Mouse (Mus musculus) intestine, embryonic 15.5 days (tissue): ENCODE measurements at regions not wholly inside any gene's neighbourhood (a gene's known extent, or its start where the extent isn't known, plus 50 kb on each side); places are given as distances from the start of the nearest gene placed in this dataset.
A peak's percentile ranks its signal among the peaks of the same experiment; 100 is the strongest.

ENCODE experiments used
- ATAC-seq: fragments of 200-750 bp; cut with Nextera tagmentation; 2 replicates; pipeline ENCODE4 v1.8.0; 2017; ENCODE audit warnings: moderate TSS enrichment, moderate library complexity
- H3K27ac ChIP-seq: fragments of 300-500 bp; sonication (generic); 2 replicates; pipeline ENCODE4 v1.5.1; 2015; ENCODE audit warnings: mild to moderate bottlenecking, inconsistent platforms
- H3K27me3 ChIP-seq: fragments of 300-500 bp; sonication (generic); replicated peaks from 2 replicates; pipeline ENCODE4 v1.6.1; 2015; ENCODE audit warnings: inconsistent platforms
- H3K36me3 ChIP-seq: fragments of 300-500 bp; sonication (generic); 2 replicates; pipeline ENCODE4 v1.6.1; 2015; ENCODE audit warnings: inconsistent platforms
- H3K4me1 ChIP-seq: fragments of 300-500 bp; sonication (generic); replicated peaks from 2 replicates; pipeline ENCODE4 v1.6.1; 2015; ENCODE audit warnings: inconsistent platforms
- H3K4me2 ChIP-seq: fragments of 300-500 bp; sonication (generic); replicated peaks from 2 replicates; pipeline ENCODE4 v1.6.1; 2015; ENCODE audit warnings: mild to moderate bottlenecking, inconsistent platforms
- H3K4me3 ChIP-seq: fragments of 300-500 bp; sonication (generic); replicated peaks from 2 replicates; pipeline ENCODE4 v1.5.1; 2015; ENCODE audit warnings: inconsistent platforms
- H3K9ac ChIP-seq: fragments of 300-500 bp; sonication (generic); 2 replicates; pipeline ENCODE4 v1.6.1; 2015; ENCODE audit warnings: inconsistent platforms
- H3K9me3 ChIP-seq: fragments of 300-500 bp; sonication (generic); 2 replicates; pipeline ENCODE4 v1.6.1; 2016; ENCODE audit warnings: inconsistent platforms
- WGBS: fragments of 180-500 bp; shearing (Covaris S2); methylation state at CpG from one replicate; pipeline ENCODE4 v1.1.7; 2015; 5-methylcytosine and 5-hydroxymethylcytosine counted together

DNA sequence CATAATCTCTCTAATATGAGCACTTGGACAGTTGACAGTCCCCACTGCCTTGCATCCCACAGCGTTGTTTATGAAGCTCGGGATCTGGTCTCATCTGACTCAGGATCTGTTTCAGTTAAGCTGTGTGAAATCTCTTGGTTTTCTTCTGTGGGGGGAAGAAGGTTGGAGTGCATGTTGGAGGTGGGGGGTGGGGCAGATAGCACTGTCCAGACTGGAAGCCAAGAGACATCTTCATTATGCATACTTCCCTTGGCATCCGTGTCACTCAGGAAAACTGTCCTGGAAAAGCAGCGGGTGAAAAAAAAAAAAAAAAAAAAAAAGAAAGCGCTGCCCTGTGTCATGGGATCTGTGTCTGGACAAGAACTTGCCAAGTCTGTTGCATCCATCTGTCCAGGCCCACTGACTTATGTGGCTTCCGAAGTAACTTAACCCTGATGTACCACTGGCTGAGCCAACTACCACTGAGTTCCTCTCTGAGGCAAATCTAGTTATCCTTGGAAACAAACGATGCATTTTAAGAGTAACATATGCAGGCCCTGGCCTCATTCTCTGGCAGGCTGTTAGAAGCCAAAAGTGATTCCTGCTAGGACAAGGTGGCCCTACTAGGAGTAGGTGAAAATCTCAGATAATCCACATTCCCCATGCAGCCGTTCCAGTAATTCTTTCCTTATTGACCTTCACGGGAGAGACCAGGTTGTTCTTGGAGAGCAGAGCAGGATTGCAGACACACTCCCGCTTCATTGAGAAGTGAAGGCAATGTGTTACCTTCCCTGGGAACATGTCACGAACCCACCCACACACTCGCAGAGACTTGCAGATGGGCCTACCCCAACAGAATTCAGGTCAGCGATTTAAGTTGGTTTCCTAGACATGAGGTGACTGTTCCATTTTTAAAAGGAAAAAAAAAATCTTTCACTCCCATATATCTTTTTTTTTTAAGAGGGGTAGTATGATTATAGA lies 439.7 kb downstream of the Epha4 start:
- WGBS = 78% methylated on average over 13 of the region's 13 CpGs
- Histone ChIP-seq H3K4me2 (no peak overlapping the region), H3K9me3 (no peaks in the 10 kb centered on the region), H3K9ac (no peak overlapping the region), H3K36me3 (no peaks in the 10 kb centered on the region), H3K4me1 (no peaks in the 10 kb centered on the region), H3K27me3 (no peaks in the 10 kb centered on the region), H3K4me3 (no peak overlapping the region), H3K27ac (no peak overlapping the region)
- ATAC-seq = no peak

DNA sequence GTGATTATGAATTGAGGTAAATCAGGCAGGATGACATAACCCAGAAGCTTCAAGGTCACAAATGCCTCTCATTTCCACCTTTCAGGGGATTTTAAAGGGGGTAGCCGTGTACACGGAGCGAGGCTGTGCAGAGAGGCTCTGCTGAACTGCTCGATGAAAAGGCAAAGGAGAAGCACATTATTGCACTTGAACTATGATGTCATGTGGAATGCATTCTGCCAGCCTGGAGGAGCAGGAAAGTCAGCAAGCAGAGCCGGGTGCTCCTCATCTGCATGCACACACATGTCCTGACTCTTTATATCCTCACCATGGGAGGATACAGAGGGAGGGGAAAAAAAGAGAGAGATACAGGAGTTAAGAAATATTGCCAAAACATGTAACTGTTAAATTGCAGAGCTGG lies 434.1 kb downstream of the Epha4 start:
- no peaks in the 10 kb centered on the region for H3K9me3 ChIP-seq
- H3K4me2 ChIP-seq = no peak overlapping the region
- no peak overlapping the region for H3K4me3 ChIP-seq
- H3K27ac ChIP-seq = no peak overlapping the region
- H3K27me3 ChIP-seq = 0 out of 2 replicates have a peak, but pooled peaks cover 3% of the 10 kb centered on the region
- no peaks in the 10 kb centered on the region for H3K36me3 ChIP-seq
- no peaks in the 10 kb centered on the region; the same call in 1 of the 2 replicates for H3K4me1 ChIP-seq
- ATAC-seq = 0 out of 2 replicates have a peak, but pooled peaks have one; percentile 34
- no peak overlapping the region for H3K9ac ChIP-seq
- WGBS = 27% methylated on average over 5 of the region's 5 CpGs

DNA sequence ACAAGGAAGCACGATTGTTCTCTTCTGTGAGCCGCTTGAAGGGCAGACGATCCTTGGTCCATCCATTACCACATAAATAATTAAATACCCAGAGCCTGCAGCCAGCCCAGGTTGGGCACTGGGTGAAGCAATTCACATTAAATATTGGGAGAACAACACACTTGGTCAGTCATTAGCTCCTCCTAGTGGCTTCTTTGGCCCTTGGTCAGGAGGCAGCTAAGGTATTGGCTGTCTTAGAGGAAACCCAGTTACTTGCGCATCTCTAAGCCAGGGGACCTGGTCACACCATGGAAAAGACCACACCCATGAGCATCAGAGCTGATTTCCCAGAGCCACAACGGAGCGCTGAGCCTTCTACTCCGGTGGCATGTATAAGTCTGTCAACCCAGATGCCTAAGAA lies 433.2 kb downstream of the Epha4 start:
- no peak for ATAC-seq
- no peaks in the 10 kb centered on the region; the same call in 1 of the 2 replicates for H3K4me1 ChIP-seq
- H3K9ac ChIP-seq = no peak overlapping the region
- 50% methylated on average over 7 of the region's 7 CpGs for WGBS
- no peaks in the 10 kb centered on the region for H3K9me3 ChIP-seq
- no peaks in the 10 kb centered on the region for H3K36me3 ChIP-seq
- H3K27me3 ChIP-seq = 0 out of 2 replicates have a peak, but pooled peaks cover 3% of the 10 kb centered on the region
- H3K4me3 ChIP-seq = no peak overlapping the region
- H3K27ac ChIP-seq = no peak overlapping the region
- H3K4me2 ChIP-seq = no peak overlapping the region

DNA sequence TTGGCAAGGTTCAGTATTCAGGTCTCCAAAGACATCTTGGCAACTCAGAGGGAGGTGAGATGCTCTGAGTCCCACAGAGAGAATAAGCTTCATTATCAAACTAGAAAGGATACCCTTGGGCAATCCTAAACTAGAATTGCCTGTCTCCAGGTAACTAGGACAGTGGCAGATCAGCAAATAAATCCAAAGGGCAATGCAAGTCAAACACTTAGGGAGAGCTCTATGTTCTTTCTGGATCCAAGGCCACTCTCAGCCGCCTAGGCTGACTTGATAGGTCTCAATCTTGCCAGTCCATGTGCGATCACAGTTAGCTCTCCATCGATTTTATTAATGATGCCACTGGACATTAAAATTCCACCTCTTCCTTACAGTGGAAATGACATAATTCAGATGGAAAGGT lies 432.5 kb downstream of the Epha4 start:
- Histone ChIP-seq H3K9ac (no peak overlapping the region), H3K36me3 (no peaks in the 10 kb centered on the region), H3K27ac (no peak overlapping the region), H3K4me2 (no peak overlapping the region), H3K27me3 (0 out of 2 replicates have a peak, but pooled peaks cover 3% of the 10 kb centered on the region), H3K4me3 (no peak overlapping the region), H3K4me1 (no peaks in the 10 kb centered on the region; the same call in 1 of the 2 replicates), H3K9me3 (no peaks in the 10 kb centered on the region)
- 67% methylated on average over 3 of the region's 3 CpGs for WGBS
- no peak for ATAC-seq

DNA sequence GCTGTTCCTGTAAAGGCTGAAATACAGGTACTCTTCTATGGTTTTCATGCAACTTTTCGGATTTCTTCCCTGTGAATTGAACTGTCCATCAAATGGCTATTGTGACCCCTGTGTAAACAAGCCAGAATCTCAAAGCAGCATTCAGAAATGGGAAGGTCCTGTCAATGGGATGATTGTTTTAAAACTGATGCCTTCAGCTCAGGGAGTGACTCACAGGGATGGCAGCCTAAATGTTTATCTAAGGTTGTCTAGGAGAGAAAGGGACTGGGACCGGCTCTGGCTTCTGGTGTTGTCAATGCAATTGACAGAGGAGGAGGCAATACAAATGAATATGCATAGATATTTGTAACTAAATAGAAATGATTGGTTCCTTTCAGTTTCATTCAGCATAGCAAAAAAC lies 421.3 kb downstream of the Epha4 start:
- H3K4me3 ChIP-seq = no peak overlapping the region
- ATAC-seq = no peak
- WGBS = 38% methylated on average over 2 of the region's 2 CpGs
- no peaks in the 10 kb centered on the region for H3K9me3 ChIP-seq
- no peak overlapping the region for H3K27ac ChIP-seq
- no peaks in the 10 kb centered on the region for H3K36me3 ChIP-seq
- H3K4me1 ChIP-seq = no peaks in the 10 kb centered on the region
- H3K4me2 ChIP-seq = no peak overlapping the region
- H3K27me3 ChIP-seq = no peaks in the 10 kb centered on the region
- H3K9ac ChIP-seq = no peak overlapping the region

DNA sequence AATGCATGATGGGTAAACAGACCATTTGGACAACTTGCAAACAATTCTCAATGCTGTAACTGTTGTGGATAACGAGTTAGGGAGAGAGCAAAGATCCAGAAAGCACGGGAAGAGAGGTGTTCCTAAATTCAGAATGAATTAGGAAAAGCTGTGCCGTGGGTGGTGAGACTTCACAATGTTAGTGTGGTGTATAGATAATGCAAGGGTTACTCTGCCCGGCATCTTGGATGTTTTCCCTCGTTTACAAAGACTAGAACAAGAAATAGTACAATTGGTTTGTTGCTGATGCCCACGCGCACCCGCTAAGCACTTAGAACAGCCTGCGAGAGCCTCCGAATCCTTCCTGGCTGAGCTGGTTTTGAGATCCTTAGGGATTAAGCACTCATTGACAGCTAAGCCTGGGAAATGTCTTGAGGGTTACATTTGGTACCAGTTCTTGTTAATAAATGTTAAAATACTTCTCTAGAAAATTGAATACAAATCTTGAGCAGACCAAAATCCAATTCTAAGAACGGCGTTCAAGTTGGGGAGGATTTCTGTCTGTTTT lies 413.1 kb downstream of the Epha4 start:
- Histone ChIP-seq H3K4me3 (no peak overlapping the region), H3K27ac (no peak overlapping the region), H3K9ac (no peak overlapping the region), H3K27me3 (no peaks in the 10 kb centered on the region), H3K36me3 (no peaks in the 10 kb centered on the region), H3K4me1 (no peaks in the 10 kb centered on the region), H3K9me3 (no peaks in the 10 kb centered on the region), H3K4me2 (no peak overlapping the region)
- 56% methylated on average over 12 of the region's 12 CpGs for WGBS
- no peak for ATAC-seq

DNA sequence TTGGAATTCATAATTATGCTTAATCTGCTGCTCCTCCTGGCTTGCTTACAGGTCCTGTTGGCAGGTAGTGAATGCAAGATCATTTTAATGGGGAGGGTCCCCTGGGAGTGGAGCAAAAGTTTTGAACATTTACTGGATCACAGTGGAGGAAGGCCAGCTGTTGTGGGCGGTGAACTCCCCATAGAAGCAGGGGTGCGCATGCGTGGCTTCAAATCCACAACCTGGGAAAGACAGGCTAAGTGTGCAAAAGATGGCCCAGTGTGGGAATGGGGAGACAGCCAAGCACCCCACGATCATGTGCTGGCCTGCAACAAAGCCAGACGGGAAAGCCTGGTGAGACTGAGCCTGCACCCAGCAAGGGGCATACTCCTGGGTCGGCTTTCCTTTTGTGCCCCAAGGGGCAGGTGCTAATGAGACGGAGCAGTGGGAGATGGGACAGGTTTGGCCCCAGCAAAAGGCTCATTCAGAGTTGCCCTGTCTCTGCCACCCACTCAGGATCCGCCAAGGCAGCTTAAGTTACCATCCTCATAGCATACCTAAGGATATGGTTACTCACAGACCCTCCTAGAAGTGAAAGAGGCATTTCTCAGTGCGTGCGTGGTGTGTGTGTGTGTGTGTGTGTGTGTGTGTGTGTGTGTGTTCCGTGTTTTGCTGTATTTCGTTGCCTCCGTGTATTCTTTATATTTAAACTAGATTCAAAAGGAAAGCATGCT lies 412.3 kb downstream of the Epha4 start:
- H3K4me1 ChIP-seq = no peaks in the 10 kb centered on the region
- H3K4me2 ChIP-seq = no peak overlapping the region
- H3K9me3 ChIP-seq = no peaks in the 10 kb centered on the region
- H3K36me3 ChIP-seq = no peaks in the 10 kb centered on the region
- H3K27ac ChIP-seq = no peak overlapping the region
- no peak overlapping the region for H3K4me3 ChIP-seq
- WGBS = 68% methylated on average over 13 of the region's 13 CpGs
- H3K27me3 ChIP-seq = no peaks in the 10 kb centered on the region
- no peak for ATAC-seq
- H3K9ac ChIP-seq = no peak overlapping the region

DNA sequence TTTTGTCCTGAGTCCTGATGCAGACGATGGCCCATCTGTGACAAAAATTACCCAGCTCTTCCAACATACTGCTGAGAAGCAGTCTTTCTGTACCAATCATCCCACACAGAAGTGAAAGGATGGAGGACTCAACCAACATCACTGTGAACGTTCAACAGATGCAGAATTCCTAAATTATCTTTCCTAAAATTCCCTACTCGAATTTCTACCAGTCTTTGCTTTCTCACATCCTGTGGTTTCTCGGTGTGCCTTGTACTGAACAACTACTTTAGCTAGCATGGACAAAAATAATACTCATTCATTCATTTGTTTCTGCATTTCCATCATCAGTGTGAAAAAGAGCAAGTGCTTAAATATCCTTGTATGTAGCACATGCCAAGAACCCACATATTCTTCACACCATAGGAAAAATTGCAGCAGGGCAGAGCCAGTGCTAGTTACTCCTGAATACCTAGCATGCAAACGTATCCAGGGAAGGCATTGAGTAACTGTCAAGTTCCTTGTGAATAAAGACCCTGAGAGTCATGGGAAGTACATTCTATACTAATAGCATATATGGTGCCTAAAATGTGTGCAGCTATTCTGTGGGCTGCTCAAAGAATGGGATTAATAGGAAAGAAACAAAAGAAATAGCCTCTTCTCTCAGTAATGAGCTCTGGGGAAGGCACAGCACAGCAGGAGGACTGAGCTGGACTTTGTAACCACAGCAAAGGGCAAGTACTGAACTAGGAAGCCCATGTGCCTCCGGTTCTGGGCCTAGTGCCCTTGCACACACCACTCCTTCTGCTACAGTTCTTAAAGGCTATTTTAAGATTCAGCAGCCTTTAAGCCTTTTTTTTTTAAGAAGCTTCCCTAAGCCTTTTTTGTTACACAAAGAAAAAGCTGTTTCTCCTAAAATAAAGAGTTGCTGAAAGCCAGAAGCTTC lies 404.8 kb downstream of the Epha4 start:
- Histone ChIP-seq H3K4me2 (no peak overlapping the region), H3K9me3 (no peaks in the 10 kb centered on the region), H3K27ac (no peak overlapping the region), H3K4me3 (no peak overlapping the region), H3K9ac (no peak overlapping the region), H3K36me3 (no peaks in the 10 kb centered on the region), H3K4me1 (no peaks in the 10 kb centered on the region), H3K27me3 (no peaks in the 10 kb centered on the region)
- WGBS = 83% methylated on average over 6 of the region's 6 CpGs
- no peak for ATAC-seq

DNA sequence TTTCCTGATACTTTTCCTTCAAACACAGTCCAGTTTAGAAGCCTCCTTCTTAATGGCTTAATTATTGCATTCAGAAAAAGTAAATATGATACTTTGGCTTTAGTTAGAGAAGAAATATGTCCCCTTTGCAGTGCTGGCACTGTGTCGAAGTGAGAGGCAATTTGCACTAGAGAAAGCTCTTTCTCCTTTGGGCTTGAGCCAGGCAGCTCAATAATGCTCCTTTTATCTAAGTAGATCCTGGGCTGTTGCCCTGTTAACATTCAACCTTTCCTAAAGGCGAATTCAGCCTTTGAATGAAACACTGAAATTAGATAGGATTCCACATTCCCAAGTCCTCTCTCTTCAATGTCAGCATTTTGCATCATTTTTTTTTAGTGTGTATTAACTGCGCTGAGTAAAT lies 386.5 kb downstream of the Epha4 start:
- H3K9ac ChIP-seq = no peak overlapping the region
- no peaks in the 10 kb centered on the region for H3K4me1 ChIP-seq
- H3K36me3 ChIP-seq = no peaks in the 10 kb centered on the region
- no peak overlapping the region for H3K27ac ChIP-seq
- no peaks in the 10 kb centered on the region for H3K27me3 ChIP-seq
- 63% methylated on average over 3 of the region's 3 CpGs for WGBS
- no peak overlapping the region for H3K4me3 ChIP-seq
- no peak for ATAC-seq
- H3K9me3 ChIP-seq = no peaks in the 10 kb centered on the region
- H3K4me2 ChIP-seq = no peak overlapping the region

DNA sequence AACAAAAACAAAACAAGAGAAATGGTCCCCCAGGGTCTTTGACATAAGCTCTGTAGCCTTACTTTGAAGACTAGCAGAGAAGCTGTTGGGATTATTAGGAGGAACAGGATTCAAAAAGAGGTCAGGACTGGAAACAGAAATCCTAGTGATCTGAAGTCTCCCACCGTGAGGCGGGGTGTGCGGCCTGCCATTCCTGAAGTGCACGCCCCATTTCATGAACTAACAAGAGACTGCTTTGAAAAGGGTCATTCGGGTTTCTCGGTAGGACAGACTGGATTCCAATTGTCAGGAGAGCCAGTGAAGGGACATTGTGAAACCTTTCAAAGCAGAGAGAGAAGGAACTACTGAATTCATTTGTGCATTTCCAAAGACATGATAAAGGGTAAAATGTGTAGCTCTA lies 377.2 kb downstream of the Epha4 start:
- H3K27me3 ChIP-seq = no peaks in the 10 kb centered on the region
- no peaks in the 10 kb centered on the region for H3K36me3 ChIP-seq
- no peak for ATAC-seq
- H3K27ac ChIP-seq = no peak overlapping the region
- no peaks in the 10 kb centered on the region for H3K9me3 ChIP-seq
- 63% methylated on average over 6 of the region's 6 CpGs for WGBS
- no peak overlapping the region for H3K4me2 ChIP-seq
- no peak overlapping the region for H3K4me3 ChIP-seq
- no peak overlapping the region for H3K9ac ChIP-seq
- H3K4me1 ChIP-seq = no peaks in the 10 kb centered on the region

DNA sequence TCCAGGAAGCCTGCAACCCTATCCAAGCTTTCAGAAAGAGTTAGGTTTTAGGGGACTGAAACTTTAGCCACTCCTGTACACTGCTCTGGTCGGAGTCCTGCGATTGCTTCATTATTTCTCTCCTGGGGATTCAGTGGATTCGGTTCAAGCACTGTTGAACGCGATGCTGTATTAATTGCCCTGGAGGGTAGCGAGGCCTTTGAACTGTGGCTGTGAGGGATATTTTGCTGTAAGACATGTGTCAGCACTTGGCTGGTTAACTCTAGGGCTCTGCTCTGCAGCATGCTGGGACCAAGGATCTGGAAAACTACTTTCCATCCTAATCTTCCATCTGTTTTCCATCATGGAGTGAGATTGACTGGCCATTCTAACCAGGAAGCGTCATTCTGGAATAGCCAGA lies 374.0 kb downstream of the Epha4 start:
- Histone ChIP-seq H3K27ac (no peak overlapping the region), H3K4me2 (no peak overlapping the region), H3K36me3 (no peaks in the 10 kb centered on the region), H3K4me3 (no peak overlapping the region), H3K9me3 (no peaks in the 10 kb centered on the region), H3K27me3 (no peaks in the 10 kb centered on the region), H3K4me1 (no peaks in the 10 kb centered on the region), H3K9ac (no peak overlapping the region)
- ATAC-seq = no peak
- WGBS = 79% methylated on average over 7 of the region's 7 CpGs

DNA sequence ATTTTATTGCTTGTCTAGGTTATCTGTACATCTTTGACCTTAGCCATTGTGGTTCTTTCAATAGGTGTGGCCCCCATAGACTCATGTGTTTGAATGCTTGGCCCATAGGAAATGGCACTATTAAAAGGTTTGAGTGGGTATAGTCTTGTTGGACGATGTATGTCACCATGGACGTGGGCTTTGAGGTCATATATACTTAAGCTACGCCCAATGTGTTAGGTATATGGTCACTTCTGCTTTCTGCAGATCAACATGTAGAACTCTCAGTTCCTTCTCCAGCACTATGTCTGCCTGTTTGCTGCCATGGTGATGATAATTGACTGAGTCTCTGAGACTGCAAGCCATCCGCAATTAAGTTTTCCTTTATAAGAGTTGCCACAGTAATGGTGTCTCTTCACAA lies 366.8 kb downstream of the Epha4 start:
- 93% methylated on average over 4 of the region's 4 CpGs for WGBS

More for the DNA sequence above, 366.8 kb downstream of the Epha4 start:
- no peaks in the 10 kb centered on the region for H3K36me3 ChIP-seq
- H3K9me3 ChIP-seq = no peaks in the 10 kb centered on the region
- H3K4me3 ChIP-seq = no peak overlapping the region
- no peaks in the 10 kb centered on the region for H3K4me1 ChIP-seq
- no peaks in the 10 kb centered on the region for H3K27me3 ChIP-seq
- H3K9ac ChIP-seq = no peak overlapping the region
- ATAC-seq = no peak
- no peak overlapping the region for H3K27ac ChIP-seq
- no peak overlapping the region for H3K4me2 ChIP-seq
